Mouse (Mus musculus) testis, adult 2 months (tissue): Measurements from ENCODE around the gene Egfl8. TPM values are rescaled to one million over a fixed set of nuclear protein-coding genes. Genes with fewer than 3 reads are reported as not detected.

Experiments used
- H3K27ac ChIP-seq: fragments of 200-500 bp; 2 replicates; pipeline ENCODE4 v1.5.1; 2012; ENCODE audit warnings: low read depth, low read length; ENCODE audit not compliant: control insufficient read depth, insufficient read depth
- H3K27me3 ChIP-seq: fragments of 200-500 bp; 2 replicates; pipeline ENCODE4 v1.6.1; 2012; ENCODE audit warnings: mild to moderate bottlenecking, low read length, moderate library complexity; ENCODE audit not compliant: control insufficient read depth, insufficient read depth
- H3K36me3 ChIP-seq: fragments of 200-500 bp; 2 replicates; pipeline ENCODE4 v1.6.1; 2012; ENCODE audit warnings: mild to moderate bottlenecking, low read length; ENCODE audit not compliant: control insufficient read depth, insufficient read depth
- H3K4me1 ChIP-seq: fragments of 200-500 bp; 2 replicates; pipeline ENCODE4 v1.6.1; 2012; ENCODE audit warnings: low read length; ENCODE audit not compliant: control insufficient read depth, insufficient read depth
- H3K4me3 ChIP-seq: fragments of 200-500 bp; 2 replicates; pipeline ENCODE4 v1.5.1; 2012; ENCODE audit warnings: low read depth, mild to moderate bottlenecking, low read length, moderate library complexity, mixed read lengths; ENCODE audit not compliant: control insufficient read depth
- CTCF ChIP-seq: fragments of 200-500 bp; IDR thresholded peaks from 2 replicates; pipeline ENCODE4 v1.5.1; 2012; ENCODE audit warnings: low read depth, mild to moderate bottlenecking, inconsistent platforms, low read length, moderate library complexity; ENCODE audit not compliant: control insufficient read depth, insufficient read depth, insufficient replicate concordance
- POLR2A ChIP-seq: fragments of 200-500 bp; IDR thresholded peaks from 2 replicates; pipeline ENCODE4 v1.6.1; 2012; ENCODE audit warnings: low read depth, mild to moderate bottlenecking, inconsistent platforms, low read length, moderate library complexity; ENCODE audit not compliant: control insufficient read depth
- polyA plus RNA-seq: library from polyadenylated mRNA; depleted of rRNA; stranded (reverse); fragments of >200 nt; gene quantifications from 2 replicates; pipeline ENCODE4 v1.2.3, GENCODE M21; 2012

Gene Egfl8
- polyA plus RNA-seq, 1 experiment, result 0.53 TPM

DNA sequence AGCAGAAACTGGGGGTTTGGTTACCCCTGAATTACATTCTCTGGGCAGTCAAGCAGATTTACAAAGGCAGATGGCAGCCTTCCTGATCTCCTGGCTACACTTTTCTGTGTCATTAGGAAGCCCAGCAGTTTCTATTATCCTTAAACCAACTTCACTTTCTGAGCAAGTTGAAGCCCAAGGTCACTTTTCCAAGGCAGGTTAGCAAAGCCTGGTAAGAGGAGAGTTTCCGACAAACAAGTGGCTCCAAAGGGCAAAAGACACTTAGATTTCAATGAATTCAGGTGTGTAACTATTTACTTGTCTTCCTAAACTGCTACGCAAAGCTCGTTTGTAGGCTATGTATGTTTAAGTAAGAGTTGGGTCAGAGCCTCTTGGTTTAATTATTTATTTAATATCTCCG lies 27.6 kb upstream of the Egfl8 start:
- Histone ChIP-seq H3K4me1 (peaks cover 21% of the 10 kb centered on the region), H3K36me3 (no peaks in the 10 kb centered on the region), H3K27ac (no peak overlapping the region), H3K4me3 (no peak overlapping the region), H3K27me3 (no peaks in the 10 kb centered on the region)
- TF ChIP-seq POLR2A (no peak), CTCF (no peak)

DNA sequence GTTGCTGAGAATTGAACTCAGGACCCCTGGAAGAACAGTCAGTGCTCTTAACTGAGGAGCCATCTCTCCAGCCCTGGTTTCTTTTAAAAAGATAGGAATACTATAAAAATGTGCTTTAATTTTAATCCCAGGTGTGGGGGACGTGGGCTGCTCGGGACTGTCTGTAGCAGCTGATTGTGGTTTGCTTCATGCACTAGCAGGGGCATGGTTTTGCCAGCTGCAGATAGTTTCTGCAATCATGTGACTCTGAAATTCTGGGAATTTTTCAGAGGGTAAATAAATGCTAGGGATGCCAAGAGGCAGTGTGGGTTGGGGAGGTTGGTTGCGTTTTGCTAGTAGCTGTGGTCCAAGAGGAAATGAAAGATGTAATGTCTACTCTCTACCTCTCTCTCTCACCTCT lies 26.2 kb upstream of the Egfl8 start:
- Histone ChIP-seq H3K4me1 (peaks cover 20% of the 10 kb centered on the region), H3K36me3 (no peaks in the 10 kb centered on the region), H3K27ac (no peak overlapping the region), H3K4me3 (no peak overlapping the region), H3K27me3 (no peaks in the 10 kb centered on the region)
- TF ChIP-seq POLR2A (no peak), CTCF (no peak)

DNA sequence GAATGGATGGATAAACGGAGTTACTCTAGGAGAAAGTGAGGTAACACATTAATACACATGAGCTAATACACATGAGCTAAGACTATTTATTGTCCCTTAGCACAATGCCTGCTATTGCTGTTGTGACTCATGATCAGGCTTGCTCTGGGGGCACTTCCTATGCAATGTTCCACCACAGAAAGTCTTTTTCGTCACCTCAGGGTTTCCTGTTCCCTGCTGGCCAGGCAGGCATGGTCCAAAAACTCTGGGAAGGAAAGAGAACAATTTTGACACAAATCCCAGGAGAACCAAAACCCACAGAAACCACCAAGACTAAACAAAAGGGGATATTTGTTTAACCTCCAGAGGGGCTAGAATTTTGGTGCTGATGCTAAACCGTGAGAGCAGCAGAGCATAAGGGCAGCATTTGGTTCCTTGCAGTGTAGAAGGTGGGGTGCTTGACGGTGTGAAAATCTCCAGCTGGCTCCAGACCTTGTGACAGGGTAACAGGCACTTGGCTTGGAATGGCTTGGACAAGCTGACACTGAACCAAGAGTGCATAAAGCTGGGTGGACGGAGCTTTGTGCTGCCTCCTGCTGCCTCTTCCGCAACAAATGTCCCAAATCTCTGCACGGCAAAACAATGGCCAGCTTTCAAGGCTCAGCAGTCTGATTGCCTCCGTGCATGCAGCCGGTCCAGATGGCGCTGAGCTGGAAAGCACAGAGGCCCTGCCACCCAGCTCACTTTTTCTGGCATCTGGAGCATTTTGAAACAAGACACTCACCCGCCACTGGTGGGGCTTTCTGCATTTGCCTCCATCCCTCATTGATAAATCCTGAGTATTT lies 25.2 kb upstream of the Egfl8 start:
- Histone ChIP-seq H3K4me1 (peaks cover 15% of the 10 kb centered on the region), H3K4me3 (no peak overlapping the region), H3K27me3 (no peaks in the 10 kb centered on the region), H3K27ac (no peak overlapping the region), H3K36me3 (no peaks in the 10 kb centered on the region)
- no peak for TF ChIP-seq POLR2A
- no peak for TF ChIP-seq CTCF

DNA sequence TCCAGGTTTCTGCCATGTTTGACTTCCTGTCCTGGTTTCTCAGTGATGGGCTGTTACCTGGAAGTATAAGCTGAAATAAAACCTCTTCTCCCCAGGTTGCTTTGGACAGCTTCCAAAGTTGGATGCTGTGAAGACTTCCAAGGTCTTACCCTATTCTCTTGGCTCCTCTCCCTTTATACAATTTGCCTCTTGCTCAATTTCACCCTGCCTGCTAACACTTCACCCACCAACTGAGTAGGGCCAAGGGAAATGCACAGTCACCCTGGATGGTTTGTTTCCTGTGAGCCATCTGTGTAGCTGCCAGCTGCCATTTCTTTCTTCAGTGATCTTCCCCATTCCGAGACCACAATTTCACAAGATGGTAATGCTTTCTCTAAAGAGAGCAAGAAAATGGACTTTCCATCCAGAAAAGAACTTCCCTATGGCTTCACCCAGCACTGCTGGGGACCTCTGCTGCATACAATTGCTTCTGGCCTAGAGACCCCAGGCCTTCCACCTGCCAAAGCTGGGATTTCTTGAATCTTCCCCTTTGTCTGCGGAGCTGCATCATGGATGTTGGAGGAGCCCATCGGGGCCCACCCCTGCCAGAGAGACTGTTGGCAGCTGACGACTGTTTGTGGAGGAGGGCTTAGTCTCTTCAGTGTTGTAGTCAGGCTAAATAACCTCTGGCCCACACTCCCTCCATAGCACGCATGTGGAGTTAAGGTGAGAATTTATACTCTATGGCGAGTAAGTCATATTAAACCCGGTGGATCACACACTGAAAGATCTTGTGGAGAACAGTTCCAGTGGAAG lies 23.9 kb upstream of the Egfl8 start:
- Histone ChIP-seq H3K4me3 (no peak overlapping the region), H3K27me3 (no peaks in the 10 kb centered on the region), H3K4me1 (peaks cover 10% of the 10 kb centered on the region), H3K27ac (no peak overlapping the region), H3K36me3 (no peaks in the 10 kb centered on the region)
- TF ChIP-seq POLR2A, result no peak
- TF ChIP-seq CTCF, result no peak

DNA sequence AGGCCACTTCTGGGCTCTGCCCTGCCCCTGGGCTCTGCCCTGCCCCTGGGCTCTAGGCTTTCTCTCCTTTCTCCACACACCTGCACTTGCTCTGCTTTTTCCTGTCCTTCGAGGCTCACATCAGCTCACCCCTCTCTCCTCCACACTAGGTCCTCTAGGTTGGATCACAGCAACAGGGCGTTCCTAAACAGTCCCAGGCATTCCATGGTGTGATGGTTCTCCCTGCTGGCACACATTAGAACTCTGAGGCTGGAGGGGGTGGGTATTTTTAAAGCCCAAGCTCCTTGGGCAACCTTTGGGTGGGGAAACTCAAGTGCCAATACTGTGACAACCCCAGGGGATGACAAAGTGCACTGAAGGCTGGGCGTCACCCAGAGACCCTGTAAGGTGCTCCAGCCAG lies 21.7 kb upstream of the Egfl8 start:
- Histone ChIP-seq H3K27ac (no peak overlapping the region), H3K27me3 (no peaks in the 10 kb centered on the region), H3K36me3 (no peaks in the 10 kb centered on the region), H3K4me1 (peaks cover 7% of the 10 kb centered on the region), H3K4me3 (peak overlapping the region; percentile 41)
- no peak for TF ChIP-seq POLR2A
- TF ChIP-seq CTCF, result no peak

DNA sequence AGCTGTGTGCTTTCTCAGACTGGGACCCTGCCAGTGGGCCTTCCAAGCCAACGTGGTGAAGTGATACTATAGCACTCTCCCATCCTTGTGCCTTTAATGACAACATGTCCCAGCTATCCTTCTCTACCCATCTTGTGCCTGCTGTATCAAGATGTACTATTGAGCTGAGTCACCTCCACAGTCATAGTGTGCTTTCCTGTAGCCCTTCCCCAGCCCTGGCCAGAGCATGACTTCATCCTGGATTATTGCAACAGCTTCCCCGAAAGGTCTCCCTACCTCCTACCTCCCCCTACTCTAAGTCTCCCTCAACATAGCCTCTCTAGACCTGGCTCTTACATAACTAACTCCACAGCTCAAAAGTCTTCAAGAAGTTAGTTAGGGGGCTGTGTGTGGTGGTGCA lies 19.9 kb upstream of the Egfl8 start:
- peaks cover 21% of the 10 kb centered on the region for H3K4me1 ChIP-seq
- H3K27me3 ChIP-seq, result peaks cover 3% of the 10 kb centered on the region; the same call in 1 of the 2 replicates
- H3K36me3 ChIP-seq, result no peaks in the 10 kb centered on the region
- TF ChIP-seq POLR2A (no peak), CTCF (no peak)
- H3K4me3 ChIP-seq, result no peak overlapping the region
- no peak overlapping the region for H3K27ac ChIP-seq

DNA sequence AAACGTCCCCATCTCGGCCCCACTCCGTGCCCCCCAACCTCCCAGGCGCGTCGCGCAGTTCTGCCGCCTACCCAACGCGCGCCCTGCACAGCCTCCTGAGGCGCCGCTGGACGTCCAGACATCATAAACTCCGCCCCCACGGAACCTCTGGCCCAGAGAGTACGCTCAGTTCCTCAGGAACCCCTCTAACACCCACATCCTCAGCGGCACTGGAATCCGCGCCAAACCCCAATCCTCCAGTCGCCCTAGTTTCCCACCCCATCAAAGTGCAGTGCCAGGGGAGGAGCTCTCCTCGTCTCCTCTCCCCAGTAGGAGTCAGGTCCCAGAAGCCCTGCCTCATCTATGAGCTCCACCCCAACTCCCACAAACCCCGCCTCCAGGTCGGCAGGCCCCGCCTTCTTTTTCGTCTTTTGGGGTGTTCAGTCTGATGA lies 16.5 kb upstream of the Egfl8 start:
- Histone ChIP-seq H3K27ac (no peak overlapping the region), H3K36me3 (no peaks in the 10 kb centered on the region), H3K27me3 (peaks cover 5% of the 10 kb centered on the region; the same call in 1 of the 2 replicates), H3K4me1 (peaks cover 36% of the 10 kb centered on the region), H3K4me3 (peak overlapping the region; percentile 71)
- TF ChIP-seq CTCF, result no peak
- TF ChIP-seq POLR2A, result no peak
